Mouse (Mus musculus): ENCODE measurements around the gene Hspb2.

GRCm38 (mm10) chr9:50753947-50754346 lies 1.8 kb upstream of the Hspb2 start:
- TF ChIP-seq CTCF (IDR thresholded peaks at IDR 0.05; ENCODE audit: insufficient read depth, low read depth, low read length): no peak
- no peak for TF ChIP-seq POLR2A (IDR thresholded peaks at IDR 0.05; ENCODE audit: insufficient read depth, low read depth, low read length)

All from olfactory bulb, adult 2 months (tissue).